Mouse (Mus musculus): ENCODE data around the gene Pomc. TPM values are rescaled to one million over a fixed set of nuclear protein-coding genes. Genes with fewer than 3 reads are reported as not detected.
A peak's percentile ranks its signal among the peaks of the same experiment; 100 is the strongest.

The Pomc gene
- polyA plus RNA-seq, 1 experiment, result 0.20 TPM

DNA sequence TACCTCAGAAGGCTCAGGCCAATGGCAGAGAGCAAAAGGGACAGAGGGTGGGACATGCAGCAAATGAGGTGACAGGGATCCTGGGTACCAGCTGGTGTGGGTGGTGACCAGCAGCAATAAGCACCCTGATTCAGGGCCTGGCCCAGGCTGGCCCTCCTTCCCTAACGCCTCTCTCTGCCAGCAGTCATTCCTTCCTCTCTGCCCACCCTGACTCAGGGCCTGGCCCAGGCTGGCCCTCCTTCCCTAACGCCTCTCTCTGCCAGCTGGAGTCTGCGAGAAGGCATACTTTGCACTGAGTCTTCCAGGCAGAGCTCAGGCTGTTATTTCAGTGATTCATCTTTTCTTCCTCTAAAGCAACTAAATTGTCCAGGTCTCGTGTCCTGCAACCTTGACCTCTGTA is 52.4 kb downstream of the Pomc start:
- H3K4me1 ChIP-seq (ENCODE audit: control insufficient read depth, insufficient read depth, insufficient read length, low read length), result peaks cover 3% of the 10 kb centered on the region; the same call in 1 of the 2 replicates
- WGBS, result 39% methylated on average over 4 of the region's 4 CpGs
- H3K4me3 ChIP-seq (ENCODE audit: low read depth, low read length), result no peak overlapping the region
- peak overlapping the region; percentile 31; the same call in 1 of the 2 replicates for H3K27ac ChIP-seq (ENCODE audit: insufficient read depth, low read depth, low read length)
- no peak for TF ChIP-seq CTCF (IDR thresholded peaks at IDR 0.05; ENCODE audit: extremely low read depth, insufficient read length, insufficient replicate concordance, low read depth, low read length)
- TF ChIP-seq POLR2A (IDR thresholded peaks at IDR 0.05; ENCODE audit: low read depth, low read length), result no peak
- H3K36me3 ChIP-seq (ENCODE audit: control insufficient read depth, insufficient read depth, low read length), result no peaks in the 10 kb centered on the region
- H3K27me3 ChIP-seq (ENCODE audit: control insufficient read depth, insufficient read depth, low read length), result no peaks in the 10 kb centered on the region

DNA sequence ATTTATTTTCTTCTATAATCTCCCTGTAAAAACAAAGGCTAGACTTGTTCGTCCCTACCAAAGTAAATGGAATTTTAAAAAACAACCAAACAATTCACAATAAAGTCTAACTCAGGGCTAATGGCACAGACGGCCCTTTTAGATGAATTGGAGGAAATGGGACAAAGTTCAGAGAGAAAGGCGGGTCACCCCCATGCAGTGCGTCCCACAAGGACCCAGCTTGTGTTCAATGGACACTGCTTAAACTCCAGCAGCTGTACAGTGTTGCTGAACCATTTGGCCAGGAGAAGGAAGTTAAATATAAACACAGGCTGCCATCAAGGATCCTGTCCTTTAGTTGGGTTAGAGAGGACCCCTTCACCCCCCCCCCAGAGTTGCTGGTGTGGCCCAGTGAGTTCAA is 53.0 kb downstream of the Pomc start:
- no peak for TF ChIP-seq CTCF (IDR thresholded peaks at IDR 0.05; ENCODE audit: extremely low read depth, insufficient read length, insufficient replicate concordance, low read depth, low read length)
- no peak for TF ChIP-seq POLR2A (IDR thresholded peaks at IDR 0.05; ENCODE audit: low read depth, low read length)
- H3K36me3 ChIP-seq (ENCODE audit: control insufficient read depth, insufficient read depth, low read length), result no peaks in the 10 kb centered on the region
- H3K27me3 ChIP-seq (ENCODE audit: control insufficient read depth, insufficient read depth, low read length), result no peaks in the 10 kb centered on the region
- no peak overlapping the region for H3K4me3 ChIP-seq (ENCODE audit: low read depth, low read length)
- no peak overlapping the region for H3K27ac ChIP-seq (ENCODE audit: insufficient read depth, low read depth, low read length)
- 18% methylated on average over 4 of the region's 4 CpGs for WGBS
- H3K4me1 ChIP-seq (ENCODE audit: control insufficient read depth, insufficient read depth, insufficient read length, low read length), result peaks cover 3% of the 10 kb centered on the region; the same call in 1 of the 2 replicates

GRCm38 (mm10) chr12:4008731-4009130 is 54.0 kb downstream of the Pomc start:
- H3K27ac ChIP-seq (ENCODE audit: insufficient read depth, low read depth, low read length), result no peak overlapping the region
- 84% methylated on average over 12 of the region's 12 CpGs for WGBS

More at GRCm38 (mm10) chr12:4008731-4009130, 54.0 kb downstream of the Pomc start:
- H3K36me3 ChIP-seq (ENCODE audit: control insufficient read depth, insufficient read depth, low read length), result no peaks in the 10 kb centered on the region
- H3K27me3 ChIP-seq (ENCODE audit: control insufficient read depth, insufficient read depth, low read length), result no peaks in the 10 kb centered on the region
- no peak overlapping the region for H3K4me3 ChIP-seq (ENCODE audit: low read depth, low read length)
- no peak for TF ChIP-seq POLR2A (IDR thresholded peaks at IDR 0.05; ENCODE audit: low read depth, low read length)
- TF ChIP-seq CTCF (IDR thresholded peaks at IDR 0.05; ENCODE audit: extremely low read depth, insufficient read length, insufficient replicate concordance, low read depth, low read length), result no peak
- H3K4me1 ChIP-seq (ENCODE audit: control insufficient read depth, insufficient read depth, insufficient read length, low read length), result peaks cover 3% of the 10 kb centered on the region; the same call in 1 of the 2 replicates

Other genes with a start within 250 kb of the Pomc start
- gene Dnmt3a, start 148.9 kb upstream of the Pomc start, polyA plus RNA-seq (2012; rRNA removed), result 5.2 and 10.2 TPM in 2 replicates
- 10.8 and 21.4 TPM in 2 replicates for gene Efr3b, start 84.0 kb downstream of the Pomc start, polyA plus RNA-seq (2012; rRNA removed)
- gene Dnajc27, start 127.6 kb downstream of the Pomc start, polyA plus RNA-seq (2012; rRNA removed), result 1.1 and 1.4 TPM in 2 replicates
- 2.0 and 2.4 TPM in 2 replicates for gene Adcy3, start 178.2 kb downstream of the Pomc start, polyA plus RNA-seq (2012; rRNA removed)

Data from small intestine, adult 2 months (tissue).